Mouse (Mus musculus) heart, adult 9 months (tissue): ENCODE measurements around the gene Ctnna2.

ENCODE experiments used
- DNase-seq, 2 experiments: peaks; one replicate each; pipeline ENCODE4 v3.0.0; 2022; ENCODE audit warnings: low spot score in 2 of 2

The Ctnna2 gene

DNA sequence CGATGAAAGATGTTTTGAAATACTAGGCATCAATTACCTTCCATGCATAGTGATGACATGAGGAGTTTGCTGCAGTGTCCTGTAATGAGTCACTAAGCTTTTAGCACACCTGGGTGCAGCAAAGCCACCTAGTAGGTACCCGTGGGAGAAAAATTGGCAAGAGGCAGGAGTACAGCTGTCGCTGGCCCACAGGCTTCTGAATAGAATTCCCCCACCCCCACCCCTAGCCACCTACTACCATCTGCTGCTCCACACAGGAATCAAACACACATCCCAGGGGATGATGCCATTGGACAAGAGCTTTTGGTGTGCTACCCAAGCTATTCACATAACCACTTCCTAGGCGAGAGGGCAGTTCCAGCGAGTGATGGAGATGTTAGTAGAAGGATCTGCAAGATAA, 700.7 kb downstream of the Ctnna2 start:
- DNase-seq: no peak

DNA sequence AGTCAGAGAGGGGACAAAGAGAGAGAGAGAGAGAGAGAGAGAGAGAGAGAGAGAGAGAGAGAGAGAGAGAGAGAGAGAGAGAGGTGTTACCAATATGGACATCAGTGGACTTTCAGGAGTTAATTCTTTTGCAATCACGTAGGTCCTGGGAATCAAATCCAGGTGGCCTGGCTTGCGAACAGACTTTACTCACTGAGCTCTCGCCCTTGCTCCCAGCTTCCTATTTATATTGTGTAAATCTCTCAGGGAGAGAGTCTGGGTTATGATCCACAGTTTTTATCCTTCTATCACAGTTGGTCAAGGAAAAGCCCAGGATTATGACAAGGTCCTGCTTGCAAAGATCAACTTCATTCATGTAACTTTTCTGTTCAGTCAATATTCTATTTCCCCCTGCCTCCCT, 714.3 kb downstream of the Ctnna2 start:
- DNase-seq: no peak

DNA sequence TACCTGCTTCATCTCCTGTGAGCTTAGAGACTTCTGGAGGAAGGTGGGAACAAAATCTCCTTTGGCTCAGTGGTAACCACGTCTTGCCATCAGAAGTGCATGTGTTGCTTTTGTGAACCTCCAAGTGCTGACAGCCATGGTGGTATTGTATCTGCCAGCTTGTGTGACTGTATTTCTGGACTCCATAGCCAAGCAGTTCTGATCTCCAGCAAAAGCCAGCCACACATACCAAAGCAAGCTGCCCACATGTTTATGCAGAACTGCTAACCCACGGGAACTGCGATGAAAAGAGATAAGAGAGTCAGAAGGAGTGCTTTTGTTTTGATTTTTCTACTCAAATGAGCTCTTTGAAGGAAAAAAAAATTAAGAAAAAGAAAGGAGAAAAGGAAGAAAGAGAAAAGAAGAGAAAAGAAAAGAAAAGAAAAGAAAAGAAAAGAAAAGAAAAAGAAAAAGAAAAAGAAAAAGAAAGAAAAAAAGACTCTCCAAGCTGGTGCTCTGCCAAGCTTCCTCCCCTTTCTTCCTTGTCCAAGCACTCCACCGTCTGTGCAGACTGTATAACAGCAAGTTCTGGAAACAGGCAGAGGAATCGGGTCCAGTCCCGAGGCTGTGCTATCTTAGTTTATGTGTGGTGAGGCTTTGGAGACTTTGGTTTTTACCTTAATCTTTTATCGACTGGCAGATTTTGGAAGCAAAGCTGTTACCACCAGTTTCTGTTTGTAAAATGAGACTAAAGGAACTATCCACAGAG, 722.0 kb downstream of the Ctnna2 start:
- DNase-seq: no peak

DNA sequence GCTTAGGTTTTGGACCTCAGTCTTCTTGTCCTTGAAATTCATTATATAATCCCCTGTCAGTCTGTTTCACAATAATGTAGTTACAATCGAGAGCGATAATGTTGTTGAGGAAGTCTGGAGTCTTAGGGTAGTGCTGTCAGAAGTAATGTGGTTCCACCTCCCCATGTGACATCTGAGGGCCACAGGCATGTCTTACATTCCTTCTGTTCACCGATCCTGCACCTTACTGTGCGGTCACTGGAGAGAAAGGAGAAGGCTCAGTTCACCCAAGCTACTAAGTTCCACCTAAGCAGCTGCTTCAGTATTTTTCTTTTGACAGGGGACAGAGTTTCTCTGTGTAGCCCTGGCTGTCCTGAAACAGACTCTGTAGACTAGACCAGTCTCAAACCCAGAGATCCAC, 723.2 kb downstream of the Ctnna2 start:
- DNase-seq: no peak

DNA sequence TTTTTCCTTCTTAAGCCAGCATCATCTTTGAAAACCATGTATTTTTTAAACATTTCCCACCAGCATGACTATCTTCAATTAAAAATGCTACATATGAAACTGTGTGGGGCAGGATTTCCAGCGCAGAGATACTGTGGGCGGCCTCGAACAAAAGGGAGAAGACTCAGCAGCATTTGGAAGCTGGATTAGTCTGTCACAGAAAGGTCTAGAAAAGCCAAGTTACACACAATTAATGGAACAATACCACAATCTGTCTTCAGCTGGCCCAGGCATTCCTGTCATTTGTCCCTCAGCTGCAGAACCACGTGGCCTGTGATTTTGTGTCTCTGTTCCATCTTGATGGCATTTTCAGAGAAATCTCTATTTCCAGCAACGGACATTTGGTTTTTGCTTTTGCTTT, 726.0 kb downstream of the Ctnna2 start:
- DNase-seq: no peak

DNA sequence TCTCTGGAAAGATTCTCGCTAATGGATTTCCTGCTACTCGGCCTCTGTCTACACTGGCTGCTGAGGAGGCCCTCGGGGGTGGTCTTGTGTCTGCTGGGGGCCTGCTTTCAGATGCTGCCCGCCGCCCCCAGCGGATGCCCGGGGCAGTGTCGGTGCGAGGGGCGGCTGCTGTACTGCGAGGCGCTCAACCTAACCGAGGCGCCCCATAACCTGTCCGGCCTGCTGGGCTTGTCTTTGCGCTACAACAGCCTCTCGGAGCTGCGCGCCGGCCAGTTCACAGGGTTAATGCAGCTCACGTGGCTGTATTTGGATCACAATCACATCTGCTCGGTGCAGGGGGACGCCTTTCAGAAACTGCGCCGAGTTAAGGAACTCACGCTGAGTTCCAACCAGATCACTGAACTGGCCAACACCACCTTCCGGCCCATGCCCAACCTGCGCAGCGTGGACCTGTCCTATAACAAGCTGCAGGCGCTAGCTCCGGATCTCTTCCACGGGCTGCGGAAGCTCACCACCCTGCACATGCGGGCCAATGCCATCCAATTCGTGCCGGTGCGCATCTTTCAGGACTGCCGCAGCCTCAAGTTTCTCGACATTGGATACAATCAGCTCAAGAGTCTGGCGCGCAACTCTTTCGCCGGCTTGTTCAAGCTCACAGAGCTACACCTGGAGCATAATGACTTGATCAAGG, 735.8 kb downstream of the Ctnna2 start:
- DNase-seq: no peak

DNA sequence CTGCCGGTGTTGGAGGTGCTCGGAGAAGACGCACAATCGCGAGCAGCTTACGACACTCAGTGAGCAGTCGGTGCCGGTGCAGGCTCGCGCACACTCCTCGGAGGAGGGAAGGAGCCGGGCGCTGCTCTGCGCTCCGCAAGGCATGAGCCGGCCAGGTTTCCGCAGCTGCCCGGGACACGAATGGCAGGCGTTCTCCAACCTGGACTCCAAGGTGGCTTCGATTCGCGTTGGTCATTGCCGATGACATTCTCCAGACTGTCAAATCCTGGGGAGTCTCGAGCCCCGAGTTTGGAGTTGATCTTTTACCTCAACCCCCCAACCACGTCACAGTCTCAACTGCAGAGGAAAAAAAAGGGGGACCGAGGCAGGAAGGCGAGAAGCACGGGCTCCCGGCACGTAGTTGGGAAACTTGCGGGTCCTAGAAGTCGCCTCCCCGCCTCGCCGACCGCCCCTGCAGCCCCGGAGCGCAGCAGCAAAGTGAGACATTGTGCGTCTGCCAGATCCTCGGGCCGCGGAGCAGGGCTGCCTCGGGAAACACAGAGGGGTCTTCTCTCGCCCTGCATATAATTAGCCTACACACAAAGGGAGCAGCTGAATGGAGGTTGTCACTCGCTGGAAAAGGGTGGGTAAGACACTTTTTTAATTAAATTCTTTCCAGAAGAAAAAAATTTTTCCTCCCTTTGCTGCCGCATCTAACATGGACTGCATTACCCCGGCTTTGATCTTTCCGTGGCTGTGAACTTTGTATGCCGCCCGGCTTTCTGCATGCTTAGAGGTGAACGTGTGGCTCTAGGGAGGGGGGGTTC, 736.7 kb downstream of the Ctnna2 start, which contains the start of gene Lrrtm1:
TSS of gene Lrrtm1 (plus strand) at position 89 of the 806 bp plus-strand sequence.
- no peak for DNase-seq

DNA sequence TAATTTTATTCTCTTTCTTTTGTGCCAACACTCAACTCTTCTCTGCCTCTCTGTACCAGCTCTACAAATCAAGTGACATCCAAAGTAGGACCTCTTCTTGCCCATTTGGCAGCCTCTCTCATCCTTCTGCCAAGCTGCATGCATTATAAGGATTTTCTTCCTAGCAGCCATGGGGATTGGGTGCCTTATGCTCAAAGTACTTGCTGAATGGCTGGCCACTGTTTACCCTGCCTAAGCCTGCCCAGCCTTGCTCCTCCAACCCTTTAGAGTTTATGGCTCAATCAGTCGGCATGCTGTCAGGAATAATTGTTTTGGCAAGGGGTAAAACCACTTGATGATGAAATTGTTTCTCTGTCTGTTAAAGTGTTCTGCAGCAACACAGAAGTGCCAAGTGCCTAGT, 739.1 kb downstream of the Ctnna2 start:
- DNase-seq: no peak

DNA sequence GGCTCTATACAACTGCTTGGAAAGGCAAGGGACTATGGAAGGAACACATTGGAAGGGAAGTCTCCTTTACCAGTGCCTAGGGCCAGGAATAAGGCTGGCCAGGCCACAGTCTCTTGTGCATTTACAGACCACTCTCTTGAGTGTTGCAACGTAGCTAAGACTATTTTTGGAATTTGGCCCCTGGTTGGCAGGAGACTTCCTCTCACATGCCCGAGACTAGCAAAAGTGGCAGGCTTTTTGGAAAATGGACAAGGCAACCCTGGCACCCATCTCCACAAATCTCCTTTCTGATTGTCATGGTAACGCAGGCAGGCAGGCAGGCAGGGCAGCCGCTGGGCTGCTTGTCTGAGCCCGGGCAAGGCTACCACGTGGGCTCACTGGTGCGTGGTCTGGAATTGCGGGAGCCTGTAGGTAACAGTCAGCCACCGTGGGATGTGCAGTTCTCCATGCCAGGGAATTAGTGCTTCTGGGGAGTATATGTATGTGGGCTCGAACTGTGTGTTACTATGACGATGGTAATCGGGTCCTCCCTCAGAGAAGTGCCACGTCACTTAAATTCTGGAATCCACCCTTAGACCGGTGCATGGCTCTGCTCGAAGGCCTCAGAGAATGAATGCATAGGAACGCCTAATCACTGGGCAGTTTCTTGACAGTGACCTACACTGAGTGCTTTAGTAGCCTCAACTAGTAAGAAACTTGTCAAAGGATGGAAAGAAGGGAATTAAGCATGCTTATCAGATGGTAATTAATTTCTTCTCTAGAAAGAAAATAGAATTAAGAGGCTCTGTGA, 756.5 kb downstream of the Ctnna2 start:
- no peak for DNase-seq

DNA sequence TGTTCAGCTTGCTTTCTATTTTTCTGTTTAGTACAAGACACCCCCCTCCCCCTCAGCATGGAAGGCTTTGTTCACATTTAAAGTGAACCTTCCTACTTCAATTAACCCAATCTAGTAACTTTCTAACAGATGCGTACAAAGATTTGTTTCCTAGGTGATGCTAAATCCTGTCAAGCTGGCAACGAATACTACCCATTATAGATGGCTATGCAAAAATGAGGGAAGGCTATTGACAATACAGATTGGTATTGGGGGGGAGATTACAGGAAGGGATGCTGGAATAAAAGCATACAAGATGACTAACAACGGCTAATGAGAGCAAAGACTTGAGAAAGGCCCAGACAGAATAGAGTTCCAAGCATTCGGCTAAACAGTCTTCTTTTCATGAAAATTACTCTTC, 758.7 kb downstream of the Ctnna2 start:
- DNase-seq: no peak

DNA sequence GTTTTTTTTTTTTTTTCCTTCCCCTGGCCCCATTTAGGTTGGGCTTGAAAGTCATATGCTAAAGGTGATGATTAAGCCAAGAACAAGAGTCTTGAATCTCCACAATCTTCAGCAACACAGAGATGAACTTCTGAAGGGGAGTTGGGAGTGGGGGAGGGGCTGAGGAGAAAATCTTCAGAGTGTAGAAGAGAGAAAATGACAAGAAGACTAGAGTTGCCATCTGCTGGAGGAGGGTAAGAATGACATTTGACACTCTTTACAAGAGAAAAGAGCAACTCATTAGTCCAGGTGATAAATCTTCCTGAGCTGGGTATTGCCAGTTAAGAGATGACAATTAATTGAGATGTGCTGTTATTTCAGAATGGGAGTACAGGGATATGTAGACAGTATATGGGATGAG, 760.6 kb downstream of the Ctnna2 start:
- no peak for DNase-seq

DNA sequence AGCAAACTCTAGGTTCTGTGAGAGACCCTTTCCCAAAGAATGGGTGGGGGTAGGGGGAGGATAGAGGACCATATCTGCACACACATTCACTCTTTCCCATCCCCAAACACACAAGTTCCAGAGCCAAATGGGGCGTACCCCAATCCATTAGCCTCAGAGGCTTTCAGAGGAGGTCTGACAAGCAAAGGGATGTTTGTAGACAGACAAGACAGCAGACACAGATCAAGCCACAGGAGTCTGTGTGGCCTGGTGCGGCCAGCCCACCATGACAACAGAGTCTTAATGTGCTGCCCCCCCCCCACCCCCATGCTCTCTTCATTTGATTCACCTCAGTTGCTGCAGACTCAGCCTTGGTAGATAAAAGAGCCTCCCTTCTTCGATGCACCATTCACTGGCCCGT, 764.2 kb downstream of the Ctnna2 start:
- DNase-seq: no peak

DNA sequence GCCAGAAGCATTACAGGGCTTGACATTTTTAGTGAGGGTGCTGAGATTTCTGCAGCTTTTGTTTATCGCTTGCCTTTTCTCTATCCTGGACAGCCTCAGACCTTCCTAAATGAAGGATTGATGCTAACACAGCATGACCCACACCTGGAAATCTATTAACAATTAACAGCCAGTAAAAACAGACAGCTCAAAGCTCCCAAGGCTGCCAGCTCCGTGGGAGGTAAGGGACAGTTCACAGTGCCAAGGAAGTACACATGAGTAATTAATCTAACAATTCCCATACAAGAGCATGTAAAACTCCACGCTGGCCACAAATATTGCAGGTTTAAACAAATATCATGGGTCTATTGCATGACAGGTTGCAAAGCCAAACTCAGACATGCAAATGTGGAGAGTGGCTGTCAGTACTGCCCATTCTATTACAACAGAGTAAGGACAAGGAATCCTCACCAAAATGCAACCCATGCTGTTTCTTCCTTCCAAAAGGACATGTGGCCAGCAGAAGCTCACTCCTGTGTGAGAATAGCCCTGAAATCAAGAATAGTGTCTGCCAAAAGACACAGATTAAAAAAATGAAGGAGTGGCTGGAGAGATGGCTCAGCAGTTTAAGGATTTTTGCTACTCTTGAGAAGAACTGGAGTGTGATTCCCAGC, 765.6 kb downstream of the Ctnna2 start:
- no peak for DNase-seq

DNA sequence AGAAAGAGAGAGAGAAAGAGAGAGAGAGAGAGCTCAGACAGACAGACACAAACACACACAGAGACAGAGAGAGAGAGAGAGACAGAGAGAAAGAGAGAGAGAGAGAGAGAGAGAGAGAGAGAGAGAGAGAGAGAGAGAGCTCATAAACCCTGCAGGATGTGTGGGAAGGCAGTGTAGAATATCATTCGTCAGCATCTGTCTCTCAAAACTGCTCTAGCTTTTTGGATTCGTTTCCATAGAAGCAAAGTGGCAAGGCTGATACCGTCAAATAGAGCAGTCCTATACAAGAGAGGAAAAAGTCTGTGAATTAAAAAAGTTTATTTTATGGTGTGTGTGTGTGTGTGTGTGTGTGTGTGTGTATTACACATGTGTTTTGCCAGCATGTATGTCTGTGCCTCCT, 769.6 kb downstream of the Ctnna2 start:
- no peak for DNase-seq

DNA sequence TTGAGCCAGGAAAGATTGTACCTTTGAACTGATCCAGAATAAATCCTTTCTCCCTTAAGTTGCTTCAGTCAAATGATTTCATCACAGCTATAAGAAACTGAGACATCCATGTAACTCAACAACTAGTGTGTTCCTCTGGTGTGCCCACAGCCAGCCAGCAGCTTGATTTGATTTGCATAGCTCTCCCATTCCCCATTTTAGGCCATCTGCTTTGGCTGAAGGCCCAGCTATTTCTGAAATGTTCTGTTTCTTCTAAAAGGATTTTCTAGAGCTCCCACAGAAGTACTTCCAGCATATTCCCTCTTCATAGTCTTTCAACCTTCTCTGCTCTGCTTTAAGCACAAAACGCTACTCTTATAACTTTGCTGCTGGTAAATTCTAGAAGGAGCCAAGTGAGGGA, 770.3 kb downstream of the Ctnna2 start:
- no peak for DNase-seq

DNA sequence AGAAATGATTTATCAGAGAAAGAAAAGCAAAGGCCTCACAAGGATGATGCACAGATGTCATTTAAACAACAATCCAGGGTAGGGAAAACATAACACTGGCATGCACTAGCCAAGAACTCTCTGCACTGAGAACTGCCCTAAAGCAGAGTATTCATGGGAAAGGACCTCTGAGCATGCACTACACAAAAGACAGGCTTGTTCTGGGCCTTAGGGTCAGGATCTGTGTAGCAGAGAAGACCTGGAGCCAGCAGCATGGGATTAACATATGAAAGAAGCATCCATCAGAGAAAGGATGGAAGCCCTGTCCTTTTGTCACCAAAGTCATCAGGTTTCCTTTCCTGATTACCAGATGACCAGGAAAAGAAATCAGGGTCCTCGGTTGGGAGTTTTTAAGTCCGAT, 780.1 kb downstream of the Ctnna2 start:
- DNase-seq: no peak

DNA sequence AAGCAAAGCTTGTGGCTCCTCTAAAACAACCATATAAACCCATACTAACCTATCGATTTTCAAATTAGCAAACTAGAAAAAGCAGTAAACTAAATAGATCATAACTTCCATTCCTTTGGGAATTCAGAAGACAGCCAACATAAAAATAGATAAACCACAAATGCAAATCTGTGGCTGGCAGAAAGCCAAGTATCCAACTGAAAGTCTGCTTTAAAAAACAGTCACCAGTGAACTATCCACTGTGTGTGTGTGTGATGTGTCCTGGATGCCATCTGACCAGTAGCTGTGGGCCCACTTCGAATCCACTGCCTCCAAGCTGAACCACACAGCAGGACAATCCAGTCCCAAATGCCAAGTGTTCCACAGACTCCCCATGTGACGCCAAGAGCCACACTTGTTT, 782.8 kb downstream of the Ctnna2 start:
- DNase-seq: no peak

DNA sequence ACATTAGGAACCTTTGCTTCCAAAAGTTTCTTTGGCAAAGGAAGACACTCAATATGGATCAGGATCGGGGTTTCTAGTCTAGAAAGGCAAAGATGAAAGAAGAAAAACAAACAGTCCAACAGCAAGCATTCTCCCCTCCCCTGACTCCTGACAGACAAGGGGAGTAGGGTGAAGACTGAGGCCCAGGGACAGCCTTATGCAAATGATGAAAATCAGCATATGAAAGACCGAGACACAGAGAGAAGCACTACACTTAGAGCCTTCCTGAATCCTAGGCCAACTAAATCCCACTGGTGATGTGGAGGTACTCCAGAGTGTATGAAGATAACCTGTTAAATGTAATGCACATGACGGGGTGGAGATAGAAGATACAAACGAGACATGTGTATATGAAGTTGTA, 787.9 kb downstream of the Ctnna2 start:
- DNase-seq: no peak

DNA sequence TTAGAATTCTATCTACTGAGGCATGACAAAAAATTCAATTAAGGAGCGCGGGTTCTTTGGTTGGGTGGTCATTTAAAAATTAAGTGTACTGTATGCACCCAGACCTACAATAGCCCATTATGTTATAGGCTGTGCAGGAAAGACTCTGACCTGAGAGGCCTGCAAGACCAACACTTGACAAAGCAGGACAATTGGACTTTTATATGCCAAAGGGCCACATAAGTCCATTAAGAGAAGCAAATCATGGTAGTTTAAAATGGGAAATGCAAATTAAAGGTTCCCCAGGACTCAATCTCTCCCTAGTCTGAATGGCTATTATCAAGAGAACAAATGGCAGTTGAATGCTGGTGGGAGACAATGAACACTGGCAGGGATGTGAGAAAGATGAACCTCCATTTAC, 790.9 kb downstream of the Ctnna2 start:
- no peak for DNase-seq

DNA sequence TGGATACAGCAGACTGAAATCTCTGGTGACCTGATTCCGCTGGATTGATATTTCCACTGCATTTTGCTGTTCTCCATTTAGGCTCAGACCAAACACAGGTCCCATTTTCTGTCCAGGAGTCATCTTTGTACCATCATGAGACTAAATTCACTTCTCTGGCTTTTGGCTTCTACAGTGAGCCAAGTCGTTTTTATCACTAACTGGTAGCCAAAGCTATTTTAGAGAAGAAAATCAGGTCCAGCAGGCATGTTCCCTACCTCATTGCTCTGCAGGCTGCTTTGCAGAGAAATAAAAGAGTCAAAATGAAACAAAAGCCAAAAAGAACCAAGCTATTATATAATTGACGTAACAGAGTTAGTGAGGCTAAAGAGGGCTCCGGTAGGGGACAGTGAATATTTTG, 793.7 kb downstream of the Ctnna2 start:
- DNase-seq: no peak

DNA sequence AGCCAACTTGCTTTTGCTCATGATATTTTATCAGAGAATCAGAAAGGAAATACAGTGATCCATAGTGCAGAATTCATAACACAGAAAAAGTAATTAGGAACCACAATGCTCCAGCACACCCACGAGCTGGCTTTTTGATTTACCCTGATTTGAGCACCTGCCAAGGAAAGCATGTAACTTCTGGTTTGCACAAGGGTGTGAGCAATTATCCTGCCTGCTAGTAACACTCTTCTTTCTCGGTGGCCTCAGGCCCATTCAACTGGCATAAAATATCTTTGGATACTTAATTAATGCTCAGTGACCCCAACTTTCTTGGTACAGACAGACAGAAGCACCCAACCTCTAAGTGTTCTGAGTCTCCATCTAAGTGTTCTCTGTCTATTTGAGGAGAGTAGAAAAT, 794.6 kb downstream of the Ctnna2 start:
- DNase-seq: no peak
